Mouse (Mus musculus) G1E (cell line): ENCODE results near the gene Phf21b.

Source experiments
- CTCF ChIP-seq: IDR thresholded peaks from 2 replicates; pipeline ENCODE4 v1.5.1; 2012; ENCODE audit warnings: low read depth, low read length, inconsistent platforms, mixed read lengths
- GATA1 ChIP-seq: IDR thresholded peaks from 2 replicates; pipeline ENCODE4 v1.6.1; 2012; ENCODE audit warnings: borderline replicate concordance, low read length, inconsistent platforms, mixed read lengths

DNA sequence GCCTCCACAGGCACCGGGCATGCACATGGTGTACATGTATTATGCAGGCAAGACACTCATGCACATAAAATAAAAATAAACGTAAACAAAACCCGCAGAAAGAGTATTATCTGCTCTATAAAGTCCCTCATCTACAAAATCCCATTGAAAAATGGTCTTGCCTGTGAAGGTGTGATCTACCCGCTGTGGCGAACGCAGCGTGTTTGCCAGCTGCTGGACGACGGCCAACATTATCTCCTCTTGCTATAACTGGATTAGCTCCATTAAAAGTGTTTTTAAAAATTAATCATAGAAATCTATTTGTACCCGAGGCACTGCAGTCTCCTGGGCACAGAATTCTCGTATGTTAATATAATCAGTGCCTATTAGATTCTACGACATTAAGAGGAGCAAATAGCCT is 32.2 kb upstream of the Phf21b start:
- TF ChIP-seq CTCF (no peak), GATA1 (no peak)
